Mouse (Mus musculus) sigmoid colon, adult 10 weeks (tissue): ENCODE results near the gene Gm17662. TPM values are rescaled to one million over a fixed set of nuclear protein-coding genes. Genes with fewer than 3 reads are reported as not detected.

Source experiments
- polyA plus RNA-seq: library from polyadenylated mRNA; stranded (reverse); fragments of 350-450 nt; fragmentation: Illumina TruSeq; extraction: RNeasy Lipid Tissue Mini Kit (QIAGEN cat#74804); gene quantifications from one replicate; pipeline ENCODE4 v1.2.3, GENCODE M21; 2014; ENCODE audit warnings: low read depth, low replicate concordance

Gene Gm17662
- polyA plus RNA-seq, result not detected

GRCm38 (mm10) chr4:104857029-104857428 lies at the start of gene Gm17662:
Gm17662 (plus strand) TSS chr4:104857329.

GRCm38 (mm10) chr4:104876323-104876722 lies 19.2 kb downstream of the Gm17662 start, which contains the start of gene C8a:
C8a (minus strand) TSS chr4:104876398.

Other genes with a start within 250 kb of the Gm17662 start
- gene C8b, start 91.0 kb upstream of the Gm17662 start, polyA plus RNA-seq, result not detected
- gene C8a, start 19.1 kb downstream of the Gm17662 start, polyA plus RNA-seq, result not detected
- 3.9 TPM for gene Fyb2, start 56.1 kb downstream of the Gm17662 start, polyA plus RNA-seq